Mouse (Mus musculus): ENCODE measurements around the gene Secisbp2l. TPM values are rescaled to one million over a fixed set of nuclear protein-coding genes. Genes with fewer than 3 reads are reported as not detected.

The Secisbp2l gene
- polyA plus RNA-seq, 1 experiment: 59.0 TPM

GRCm38 (mm10) chr2:125788785-125789184, 6.1 kb upstream of the Secisbp2l start:
- peaks cover 47% of the 10 kb centered on the region for H3K4me1 ChIP-seq (ENCODE audit: control insufficient read depth, insufficient read depth, low read length)
- H3K27ac ChIP-seq (ENCODE audit: insufficient read depth, low read depth, low read length): peak overlapping the region; percentile 42; the same call in 1 of the 2 replicates
- TF ChIP-seq CTCF (IDR thresholded peaks at IDR 0.05; ENCODE audit: low read depth, low read length) (no peak), POLR2A (IDR thresholded peaks at IDR 0.05; ENCODE audit: borderline replicate concordance, low read depth, low read length) (no peak)
- H3K4me3 ChIP-seq (ENCODE audit: insufficient read depth, low read length): no peak overlapping the region

DNA sequence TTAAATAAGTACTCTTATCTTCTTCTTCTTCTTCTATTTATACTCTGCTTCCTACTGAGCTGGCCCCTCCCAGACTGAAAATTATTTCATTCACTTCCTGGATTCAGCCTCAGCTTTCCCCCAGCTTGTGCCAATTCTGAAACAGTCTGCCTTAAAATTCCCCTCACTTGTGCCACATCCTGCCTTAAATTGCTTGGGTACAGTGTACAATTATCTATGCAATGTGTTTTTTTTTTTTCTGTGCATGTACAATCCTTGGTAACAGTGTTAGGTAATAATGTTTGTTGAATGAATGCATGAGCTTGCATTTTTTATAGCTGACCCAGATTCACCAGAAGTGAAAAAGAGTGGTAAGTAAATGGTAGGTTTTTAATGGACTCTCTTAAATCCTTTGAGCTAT, 5.7 kb upstream of the Secisbp2l start:
- peaks cover 47% of the 10 kb centered on the region for H3K4me1 ChIP-seq (ENCODE audit: control insufficient read depth, insufficient read depth, low read length)
- H3K27ac ChIP-seq (ENCODE audit: insufficient read depth, low read depth, low read length): peak overlapping the region; percentile 81
- TF ChIP-seq CTCF (IDR thresholded peaks at IDR 0.05; ENCODE audit: low read depth, low read length): no peak
- TF ChIP-seq POLR2A (IDR thresholded peaks at IDR 0.05; ENCODE audit: borderline replicate concordance, low read depth, low read length): no peak
- H3K4me3 ChIP-seq (ENCODE audit: insufficient read depth, low read length): no peak overlapping the region

GRCm38 (mm10) chr2:125785021-125785420, 2.4 kb upstream of the Secisbp2l start:
- no peak overlapping the region for H3K27ac ChIP-seq (ENCODE audit: insufficient read depth, low read depth, low read length)
- TF ChIP-seq CTCF (IDR thresholded peaks at IDR 0.05; ENCODE audit: low read depth, low read length): no peak
- peaks cover 31% of the 10 kb centered on the region for H3K4me1 ChIP-seq (ENCODE audit: control insufficient read depth, insufficient read depth, low read length)
- H3K4me3 ChIP-seq (ENCODE audit: insufficient read depth, low read length): no peak overlapping the region

DNA sequence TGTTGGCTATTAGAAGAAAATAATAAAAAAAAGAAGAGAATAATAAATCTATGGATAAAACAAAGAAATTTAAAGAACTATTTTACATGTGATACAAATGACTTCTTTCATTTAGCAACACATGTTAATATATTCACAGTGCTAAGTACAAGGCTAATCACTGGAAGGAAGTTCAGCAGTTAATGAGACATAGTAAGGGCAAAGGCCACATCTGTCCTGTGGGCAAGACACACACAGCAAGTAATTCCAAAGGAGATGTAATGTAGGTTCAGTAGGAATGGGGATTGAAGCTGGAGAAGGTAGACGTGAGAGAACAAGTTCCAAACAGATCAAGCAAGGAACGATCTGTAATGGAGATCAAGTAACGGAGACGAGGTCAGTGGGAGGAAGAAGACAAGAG, 1.7 kb upstream of the Secisbp2l start:
- H3K4me3 ChIP-seq (ENCODE audit: insufficient read depth, low read length): no peak overlapping the region
- TF ChIP-seq POLR2A (IDR thresholded peaks at IDR 0.05; ENCODE audit: borderline replicate concordance, low read depth, low read length) (no peak), CTCF (IDR thresholded peaks at IDR 0.05; ENCODE audit: low read depth, low read length) (no peak)
- peaks cover 25% of the 10 kb centered on the region for H3K4me1 ChIP-seq (ENCODE audit: control insufficient read depth, insufficient read depth, low read length)
- H3K27ac ChIP-seq (ENCODE audit: insufficient read depth, low read depth, low read length): no peak overlapping the region

GRCm38 (mm10) chr2:125783868-125784267, 1.2 kb upstream of the Secisbp2l start:
- H3K4me3 ChIP-seq (ENCODE audit: insufficient read depth, low read length): no peak overlapping the region
- H3K27ac ChIP-seq (ENCODE audit: insufficient read depth, low read depth, low read length): no peak overlapping the region
- TF ChIP-seq POLR2A (IDR thresholded peaks at IDR 0.05; ENCODE audit: borderline replicate concordance, low read depth, low read length) (no peak), CTCF (IDR thresholded peaks at IDR 0.05; ENCODE audit: low read depth, low read length) (no peak)
- H3K4me1 ChIP-seq (ENCODE audit: control insufficient read depth, insufficient read depth, low read length): peaks cover 20% of the 10 kb centered on the region

DNA sequence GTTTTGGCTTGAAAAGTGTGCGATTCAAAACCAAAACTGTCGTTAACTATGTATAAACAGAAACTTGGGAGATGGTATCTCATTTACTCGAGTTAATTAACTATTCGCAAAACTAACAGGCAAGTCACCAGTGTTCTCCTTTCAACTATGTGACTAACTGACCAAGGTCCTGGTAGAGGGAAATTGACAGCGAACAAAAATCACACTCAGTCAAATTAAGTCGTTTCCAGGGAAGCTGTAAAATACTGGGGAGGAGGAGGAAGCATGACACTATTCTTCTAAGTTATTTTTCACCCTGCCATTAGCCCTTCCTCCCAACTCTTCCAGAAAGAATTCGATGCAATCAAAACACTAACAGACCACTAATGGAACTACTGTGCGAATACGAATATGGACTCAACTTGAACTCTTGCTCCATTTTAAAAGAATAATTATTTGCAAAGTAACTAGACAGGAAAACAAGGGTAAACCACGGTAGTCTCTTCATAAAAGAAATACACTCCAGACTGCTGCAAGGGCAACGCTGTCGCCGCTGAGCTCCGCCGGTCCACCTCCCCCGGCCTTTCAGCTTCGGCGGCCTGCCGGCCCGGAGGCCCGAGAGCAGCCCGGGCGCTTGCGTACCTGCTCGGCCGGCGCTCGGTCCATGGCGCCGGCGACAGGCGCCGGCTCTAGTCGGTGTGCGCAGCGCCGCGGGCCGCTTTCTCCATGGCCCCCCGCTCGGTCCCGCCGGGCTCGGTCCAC, 522 bp downstream of the Secisbp2l start:
- H3K4me1 ChIP-seq (ENCODE audit: control insufficient read depth, insufficient read depth, low read length): peaks cover 8% of the 10 kb centered on the region; the same call in 1 of the 2 replicates
- peak overlapping the region; percentile 63 for H3K27ac ChIP-seq (ENCODE audit: insufficient read depth, low read depth, low read length)
- TF ChIP-seq CTCF (IDR thresholded peaks at IDR 0.05; ENCODE audit: low read depth, low read length): no peak
- TF ChIP-seq POLR2A (IDR thresholded peaks at IDR 0.05; ENCODE audit: borderline replicate concordance, low read depth, low read length): no peak
- peak overlapping the region; percentile 82 for H3K4me3 ChIP-seq (ENCODE audit: insufficient read depth, low read length)

- TF ChIP-seq POLR2A (IDR thresholded peaks at IDR 0.05; ENCODE audit: borderline replicate concordance, low read depth, low read length): no peak
- no peak for TF ChIP-seq CTCF (IDR thresholded peaks at IDR 0.05; ENCODE audit: low read depth, low read length)
- Histone ChIP-seq H3K27ac (ENCODE audit: insufficient read depth, low read depth, low read length) (no peak overlapping the region), H3K4me3 (ENCODE audit: insufficient read depth, low read length) (peak overlapping the region; percentile 82), H3K4me1 (ENCODE audit: control insufficient read depth, insufficient read depth, low read length) (peaks cover 8% of the 10 kb centered on the region; the same call in 1 of the 2 replicates)
Measured at GRCm38 (mm10) chr2:125781006-125781405, 1.7 kb downstream of the Secisbp2l start.

DNA sequence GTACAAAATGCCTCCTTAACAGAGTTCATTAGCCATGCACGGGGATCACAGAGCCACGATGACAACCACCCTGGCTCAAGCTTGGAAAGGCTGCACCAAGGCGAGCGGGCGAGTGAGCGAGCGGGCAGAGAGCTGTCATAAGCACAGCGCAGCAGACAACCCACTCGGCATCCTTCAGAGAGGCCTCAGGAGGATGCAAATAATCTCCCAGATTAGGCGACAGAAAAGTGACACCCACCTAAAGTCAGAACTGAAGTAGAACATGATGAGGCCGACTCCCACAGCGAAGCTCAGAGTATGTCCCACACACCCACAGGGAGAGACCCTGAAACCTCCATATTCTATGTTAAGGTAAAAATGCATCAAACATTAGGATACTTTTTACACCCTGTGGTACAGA, 4.3 kb downstream of the Secisbp2l start:
- H3K4me1 ChIP-seq (ENCODE audit: control insufficient read depth, insufficient read depth, low read length): peaks cover 16% of the 10 kb centered on the region
- no peak overlapping the region for H3K4me3 ChIP-seq (ENCODE audit: insufficient read depth, low read length)
- no peak for TF ChIP-seq POLR2A (IDR thresholded peaks at IDR 0.05; ENCODE audit: borderline replicate concordance, low read depth, low read length)
- no peak for TF ChIP-seq CTCF (IDR thresholded peaks at IDR 0.05; ENCODE audit: low read depth, low read length)
- H3K27ac ChIP-seq (ENCODE audit: insufficient read depth, low read depth, low read length): no peak overlapping the region

GRCm38 (mm10) chr2:125777018-125777417, 5.7 kb downstream of the Secisbp2l start:
- TF ChIP-seq CTCF (IDR thresholded peaks at IDR 0.05; ENCODE audit: low read depth, low read length) (no peak), POLR2A (IDR thresholded peaks at IDR 0.05; ENCODE audit: borderline replicate concordance, low read depth, low read length) (no peak)
- H3K27ac ChIP-seq (ENCODE audit: insufficient read depth, low read depth, low read length): no peak overlapping the region
- H3K4me3 ChIP-seq (ENCODE audit: insufficient read depth, low read length): no peak overlapping the region
- peaks cover 13% of the 10 kb centered on the region for H3K4me1 ChIP-seq (ENCODE audit: control insufficient read depth, insufficient read depth, low read length)

- H3K4me3 ChIP-seq (ENCODE audit: insufficient read depth, low read length): no peak overlapping the region
- TF ChIP-seq POLR2A (IDR thresholded peaks at IDR 0.05; ENCODE audit: borderline replicate concordance, low read depth, low read length): no peak
- TF ChIP-seq CTCF (IDR thresholded peaks at IDR 0.05; ENCODE audit: low read depth, low read length): no peak
- no peak overlapping the region for H3K27ac ChIP-seq (ENCODE audit: insufficient read depth, low read depth, low read length)
- peaks cover 9% of the 10 kb centered on the region for H3K4me1 ChIP-seq (ENCODE audit: control insufficient read depth, insufficient read depth, low read length)
Measured at GRCm38 (mm10) chr2:125775661-125776060, 7.0 kb downstream of the Secisbp2l start.
